Mouse (Mus musculus) hindbrain, postnatal 0 days (tissue): ENCODE results near the gene 6030498E09Rik. TPM values are rescaled to one million over a fixed set of nuclear protein-coding genes. Genes with fewer than 3 reads are reported as not detected.
A peak's percentile ranks its signal among the peaks of the same experiment; 100 is the strongest.

ENCODE experiments used
- ATAC-seq: fragments of 200-750 bp; cut with Nextera tagmentation; 2 replicates; pipeline ENCODE4 v1.8.0; 2017; ENCODE audit warnings: mild to moderate bottlenecking, moderate TSS enrichment, moderate library complexity
- DNase-seq: peaks from one replicate; pipeline ENCODE4 v3.0.0-alpha.2; 2015; ENCODE audit warnings: low spot score
- H3K27ac ChIP-seq: fragments of 300-500 bp; sonication (generic); 2 replicates; pipeline ENCODE4 v1.5.1; 2014; ENCODE audit warnings: mild to moderate bottlenecking
- H3K27me3 ChIP-seq: fragments of 300-500 bp; sonication (generic); 2 replicates; pipeline ENCODE4 v1.6.1; 2014; ENCODE audit warnings: low read length, mixed read lengths; ENCODE audit not compliant: insufficient read depth
- H3K36me3 ChIP-seq: fragments of 300-500 bp; sonication (generic); 2 replicates; pipeline ENCODE4 v1.6.1; 2014; ENCODE audit warnings: low read length, mixed read lengths; ENCODE audit not compliant: insufficient read depth
- H3K4me1 ChIP-seq: fragments of 300-500 bp; sonication (generic); 2 replicates; pipeline ENCODE4 v1.6.1; 2014; ENCODE audit warnings: antibody characterized with exemption, low read length, mixed read lengths; ENCODE audit not compliant: insufficient read depth
- H3K4me2 ChIP-seq: fragments of 300-500 bp; sonication (generic); 2 replicates; pipeline ENCODE4 v1.6.1; 2014; ENCODE audit warnings: low read depth, mild to moderate bottlenecking, low read length, moderate library complexity, mixed read lengths
- H3K4me3 ChIP-seq: fragments of 300-500 bp; sonication (generic); 2 replicates; pipeline ENCODE4 v1.5.1; 2014; ENCODE audit warnings: low read length
- H3K9ac ChIP-seq: fragments of 300-500 bp; sonication (generic); replicated peaks from 2 replicates; pipeline ENCODE4 v1.6.1; 2014; ENCODE audit warnings: mild to moderate bottlenecking, low read length, moderate library complexity, mixed read lengths
- H3K9me3 ChIP-seq: fragments of 300-500 bp; sonication (generic); 2 replicates; pipeline ENCODE4 v1.6.1; 2016; ENCODE audit warnings: low read length, mixed read lengths
- CTCF ChIP-seq: IDR thresholded peaks from 2 replicates; pipeline ENCODE4 v1.5.1; 2016; ENCODE audit warnings: antibody characterized with exemption, control low read depth, low read depth
- WGBS: fragments of 180-500 bp; shearing (Covaris S2); extraction: QIAGEN DNeasy Blood & Tissue Kit; methylation state at CpG from one replicate; pipeline ENCODE4 v1.1.7; 2014; 5-methylcytosine and 5-hydroxymethylcytosine counted together
- microRNA-seq, 2 experiments: library from miRNA; unstranded; fragments of <30 nt; microRNA quantifications; one replicate each; pipeline ENCODE4; 2016
- polyA plus RNA-seq: library from polyadenylated mRNA; unstranded; fragments of >200 nt; fragmentation: Nextera tagmentation; extraction: Ambion mirVana; gene quantifications from 2 replicates; pipeline ENCODE4 v1.2.1, GENCODE M21; 2015
- total RNA-seq: library from RNA; depleted of rRNA; stranded (reverse); fragments of >200 nt; gene quantifications from 2 replicates; pipeline ENCODE4 v1.2.3, GENCODE M21; 2014; rRNA removed

The 6030498E09Rik gene
- total and polyA plus RNA-seq, 2 experiments from 2014 or later, result 0.10 TPM; not detected in 1

DNA sequence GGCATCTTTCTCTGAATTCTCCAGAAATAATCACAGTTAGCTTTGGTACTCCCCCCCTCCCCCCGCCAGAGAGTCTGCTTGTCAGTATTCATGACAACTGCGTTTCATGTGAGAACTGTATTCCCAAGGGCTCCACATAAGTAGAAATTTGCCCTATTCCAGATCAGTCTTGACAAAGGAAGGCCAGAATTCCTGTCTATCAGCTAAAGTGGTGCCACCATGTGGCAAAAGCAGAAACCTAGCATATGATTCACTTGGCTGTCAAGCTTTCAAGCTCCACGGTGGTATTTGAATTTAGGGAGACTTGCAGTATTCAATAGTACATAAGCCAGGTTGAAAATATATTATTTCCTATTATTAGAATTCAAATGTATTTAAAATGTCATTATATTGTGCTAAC, 585 bp upstream of the 6030498E09Rik start:
- ATAC-seq (peak; percentile 69; the same call in 1 of the 2 replicates), DNase-seq (peak; percentile 67)
- no peak overlapping the region for H3K27ac ChIP-seq
- H3K36me3 ChIP-seq, result no peaks in the 10 kb centered on the region
- H3K27me3 ChIP-seq, result no peaks in the 10 kb centered on the region
- H3K9me3 ChIP-seq, result no peaks in the 10 kb centered on the region
- H3K9ac ChIP-seq, result no peak overlapping the region
- peak; percentile 54 for TF ChIP-seq CTCF
- H3K4me1 ChIP-seq, result no peaks in the 10 kb centered on the region
- WGBS, result 41% methylated on average over 3 of the region's 3 CpGs
- H3K4me2 ChIP-seq, result no peak overlapping the region
- H3K4me3 ChIP-seq, result no peak overlapping the region

- DNase-seq (no peak), ATAC-seq (no peak)
- Histone ChIP-seq H3K36me3 (no peaks in the 10 kb centered on the region), H3K4me1 (no peaks in the 10 kb centered on the region), H3K4me2 (no peak overlapping the region), H3K27ac (no peak overlapping the region), H3K4me3 (no peak overlapping the region), H3K9ac (no peak overlapping the region), H3K9me3 (no peaks in the 10 kb centered on the region), H3K27me3 (no peaks in the 10 kb centered on the region)
- TF ChIP-seq CTCF, result no peak
- WGBS, result 74% methylated on average over 3 of the region's 3 CpGs
Observed at GRCm38 (mm10) chrX:38794373-38794772, 21.9 kb downstream of the 6030498E09Rik start.

GRCm38 (mm10) chrX:38813934-38814333, 41.5 kb downstream of the 6030498E09Rik start:
- DNase-seq (no peak), ATAC-seq (0 out of 2 replicates have a peak, but pooled peaks have one; percentile 21)
- 46% methylated on average over 3 of the region's 3 CpGs for WGBS
- H3K36me3 ChIP-seq, result no peaks in the 10 kb centered on the region
- no peak overlapping the region for H3K4me2 ChIP-seq
- H3K9me3 ChIP-seq, result no peaks in the 10 kb centered on the region
- H3K27me3 ChIP-seq, result no peaks in the 10 kb centered on the region
- no peak overlapping the region for H3K9ac ChIP-seq
- H3K4me3 ChIP-seq, result no peak overlapping the region
- no peak for TF ChIP-seq CTCF
- H3K4me1 ChIP-seq, result no peaks in the 10 kb centered on the region
- H3K27ac ChIP-seq, result no peak overlapping the region

- H3K27ac ChIP-seq, result no peak overlapping the region
- H3K9me3 ChIP-seq, result no peaks in the 10 kb centered on the region
- DNase-seq (peak; percentile 23), ATAC-seq (no peak)
- H3K4me1 ChIP-seq, result no peaks in the 10 kb centered on the region
- no peak for TF ChIP-seq CTCF
- H3K4me2 ChIP-seq, result no peak overlapping the region
- H3K4me3 ChIP-seq, result no peak overlapping the region
- no peak overlapping the region for H3K9ac ChIP-seq
- 65% methylated on average over 3 of the region's 3 CpGs for WGBS
- no peaks in the 10 kb centered on the region for H3K36me3 ChIP-seq
- no peaks in the 10 kb centered on the region for H3K27me3 ChIP-seq
Observed at GRCm38 (mm10) chrX:38816841-38817240, 44.4 kb downstream of the 6030498E09Rik start.

GRCm38 (mm10) chrX:38958571-38958970, 186.1 kb downstream of the 6030498E09Rik start:
- Histone ChIP-seq H3K27me3 (no peaks in the 10 kb centered on the region), H3K36me3 (no peaks in the 10 kb centered on the region), H3K4me1 (no peaks in the 10 kb centered on the region), H3K4me2 (no peak overlapping the region), H3K27ac (no peak overlapping the region), H3K9ac (no peak overlapping the region), H3K4me3 (no peak overlapping the region), H3K9me3 (no peaks in the 10 kb centered on the region)
- ATAC-seq (no peak), DNase-seq (no peak)
- 53% methylated on average over 1 of the region's 1 CpGs for WGBS
- TF ChIP-seq CTCF, result no peak

DNA sequence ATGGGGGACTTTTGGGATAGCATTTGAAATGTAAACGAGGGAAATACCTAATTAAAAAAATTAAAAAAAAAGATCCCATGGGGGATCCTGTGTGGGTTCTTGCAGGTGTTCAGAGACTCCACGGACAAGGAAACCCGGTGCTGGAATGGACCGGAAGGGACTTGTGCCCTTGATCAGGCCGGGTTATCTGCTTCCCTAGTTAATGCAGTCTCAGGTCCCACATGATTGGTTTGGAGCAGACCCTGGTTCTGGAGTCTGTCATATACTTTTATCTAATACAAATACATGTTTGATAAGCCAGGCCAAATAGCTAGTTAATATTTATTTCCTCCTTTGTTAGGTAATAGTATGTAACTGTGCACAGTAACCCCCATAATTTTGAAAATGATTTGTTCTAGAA, 223.8 kb downstream of the 6030498E09Rik start:
- Histone ChIP-seq H3K4me2 (no peak overlapping the region), H3K4me3 (no peak overlapping the region), H3K9me3 (no peaks in the 10 kb centered on the region), H3K4me1 (no peaks in the 10 kb centered on the region), H3K27me3 (no peaks in the 10 kb centered on the region), H3K27ac (no peak overlapping the region), H3K36me3 (no peaks in the 10 kb centered on the region), H3K9ac (no peak overlapping the region)
- no peak for DNase-seq
- WGBS, result 90% methylated on average over 5 of the region's 5 CpGs
- no peak for ATAC-seq
- no peak for TF ChIP-seq CTCF

Small RNAs within 50 kb of the gene (microRNA-seq; reads per million reads assigned to microRNA genes)
- 0 reads per million in 2 experiments for gene Gm25642

Other genes starting within 250 kb of the 6030498E09Rik start
- gene Cul4b, start 196.5 kb upstream of the 6030498E09Rik start, total RNA-seq, result 15.2 and 18.2 TPM in 2 replicates
- 16.8 and 17.1 TPM in 2 replicates for gene Cul4b, start 196.5 kb upstream of the 6030498E09Rik start, polyA plus RNA-seq
- 26.9 and 36.9 TPM in 2 replicates for gene Mcts1, start 172.1 kb upstream of the 6030498E09Rik start, total RNA-seq
- gene Mcts1, start 172.1 kb upstream of the 6030498E09Rik start, polyA plus RNA-seq, result 173 and 177 TPM in 2 replicates
- 10.4 and 15.4 TPM in 2 replicates for gene C1galt1c1, start 137.6 kb upstream of the 6030498E09Rik start, total RNA-seq
- gene C1galt1c1, start 137.6 kb upstream of the 6030498E09Rik start, polyA plus RNA-seq, result 24.9 and 26.3 TPM in 2 replicates